Mouse (Mus musculus): ENCODE measurements around the gene Tmem179b. TPM values are rescaled to one million over a fixed set of nuclear protein-coding genes. Genes with fewer than 3 reads are reported as not detected.

The Tmem179b gene
- polyA plus RNA-seq, 1 experiment: 96.2 TPM

DNA sequence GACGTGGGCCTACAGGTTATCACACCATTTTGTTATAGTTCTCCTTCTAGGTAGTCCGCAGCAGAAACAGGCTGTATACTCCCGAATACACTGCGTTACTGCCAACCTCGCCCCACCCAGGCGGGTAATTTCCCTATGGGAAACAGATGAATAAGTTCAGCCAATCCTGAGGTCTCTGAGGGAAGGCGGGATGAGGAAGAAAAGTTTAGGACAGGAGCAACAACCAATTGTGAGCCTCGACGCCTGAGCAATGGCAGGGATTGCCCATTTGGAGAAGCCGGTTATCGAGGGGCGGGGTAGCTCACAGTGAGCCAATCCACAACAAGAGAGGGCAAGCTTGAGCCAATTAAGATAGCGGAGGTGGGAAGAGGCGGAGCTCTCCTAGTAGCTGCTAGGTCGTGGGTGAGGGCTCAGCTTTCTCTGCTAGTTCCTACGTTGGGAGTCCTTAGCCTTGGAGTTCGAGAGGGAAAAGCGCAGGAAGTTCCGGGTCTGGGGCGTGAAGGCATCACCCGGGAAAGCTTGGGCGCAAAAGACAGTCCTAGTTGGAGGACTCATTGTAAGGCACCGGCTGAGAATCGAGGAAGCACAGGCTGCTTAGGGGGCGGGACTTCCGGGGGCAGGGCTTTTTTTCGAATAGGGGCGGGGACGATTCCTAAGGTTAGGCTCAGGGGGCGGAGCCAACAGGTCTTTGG, 28.0 kb upstream of the Tmem179b start, which contains the start of gene Zbtb3:
Zbtb3 (plus strand) TSS at position 426 of the 692 bp plus-strand sequence.
- H3K36me3 ChIP-seq (ENCODE audit: control insufficient read depth, insufficient read depth, low read length): peaks cover 6% of the 10 kb centered on the region
- H3K27ac ChIP-seq (ENCODE audit: insufficient read depth, low read depth, low read length): peak within 1 kb of the TSS; percentile 67
- peaks cover 5% of the 10 kb centered on the region; the same call in 1 of the 2 replicates for H3K4me1 ChIP-seq (ENCODE audit: control insufficient read depth, insufficient read depth, insufficient read length, low read length)
- TF ChIP-seq POLR2A (IDR thresholded peaks at IDR 0.05; ENCODE audit: low read depth, low read length) (peak; percentile 19; the same call in 1 of the 2 replicates), CTCF (IDR thresholded peaks at IDR 0.05; ENCODE audit: extremely low read depth, insufficient read length, insufficient replicate concordance, low read depth, low read length) (no peak)
- peak within 1 kb of the TSS; percentile 87 for H3K4me3 ChIP-seq (ENCODE audit: low read depth, low read length)
- H3K27me3 ChIP-seq (ENCODE audit: control insufficient read depth, insufficient read depth, low read length): no peaks in the 10 kb centered on the region
- WGBS: under 1% methylated on average over 30 of the region's 30 CpGs

DNA sequence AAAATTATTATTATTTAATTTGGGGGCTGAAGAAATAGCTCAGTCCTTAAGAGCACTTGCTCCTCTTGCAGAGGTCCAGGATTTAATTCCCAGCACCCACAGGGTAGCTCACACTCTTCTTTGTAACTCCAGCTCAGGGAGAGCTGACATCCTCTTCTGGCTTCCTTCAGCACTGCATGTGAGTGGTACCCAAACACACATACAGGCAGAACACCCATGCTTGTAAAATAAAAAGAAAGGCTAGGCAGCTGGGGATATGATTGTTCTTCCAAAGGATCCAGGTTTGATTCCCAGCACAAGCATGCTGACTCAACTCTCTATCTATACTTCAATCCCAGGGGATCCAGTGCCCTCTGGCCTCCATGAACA, 24.7 kb upstream of the Tmem179b start:
- Histone ChIP-seq H3K4me3 (ENCODE audit: low read depth, low read length) (no peak overlapping the region), H3K27ac (ENCODE audit: insufficient read depth, low read depth, low read length) (no peak overlapping the region), H3K4me1 (ENCODE audit: control insufficient read depth, insufficient read depth, insufficient read length, low read length) (peaks cover 5% of the 10 kb centered on the region; the same call in 1 of the 2 replicates), H3K36me3 (ENCODE audit: control insufficient read depth, insufficient read depth, low read length) (peaks cover 6% of the 10 kb centered on the region), H3K27me3 (ENCODE audit: control insufficient read depth, insufficient read depth, low read length) (no peaks in the 10 kb centered on the region)
- TF ChIP-seq CTCF (IDR thresholded peaks at IDR 0.05; ENCODE audit: extremely low read depth, insufficient read length, insufficient replicate concordance, low read depth, low read length) (no peak), POLR2A (IDR thresholded peaks at IDR 0.05; ENCODE audit: low read depth, low read length) (no peak)

DNA sequence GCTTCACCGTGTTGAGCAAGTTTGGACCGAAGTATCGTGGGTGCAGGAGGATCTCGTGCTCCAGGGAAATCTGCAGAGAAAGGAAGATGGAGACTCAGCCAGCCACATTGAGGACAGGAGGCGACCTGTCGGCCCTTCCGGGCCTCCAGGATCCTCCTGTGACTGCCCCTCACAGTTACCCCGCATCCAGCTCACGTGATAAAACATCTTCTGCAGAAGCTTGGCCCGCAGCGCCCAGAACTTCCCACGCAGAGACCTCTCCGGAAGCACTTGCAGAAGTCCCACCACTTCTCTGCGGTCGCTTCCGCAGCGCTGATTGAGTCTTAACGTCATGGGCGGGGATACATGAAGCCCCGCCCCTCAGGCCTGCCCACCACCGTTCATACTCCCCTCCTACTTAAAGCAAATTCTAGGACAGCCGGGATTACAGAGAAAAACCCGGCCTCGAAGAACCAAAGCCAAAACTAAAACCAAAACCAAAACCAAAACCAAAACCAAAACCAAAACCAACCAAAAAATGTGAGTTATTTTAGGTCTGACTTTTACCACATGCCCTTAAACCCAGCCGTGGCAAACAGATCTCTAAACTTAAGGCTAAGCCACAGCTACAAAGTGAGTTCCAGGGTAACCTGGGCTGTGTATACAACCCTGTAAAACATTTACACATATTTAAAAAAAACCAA, 24.1 kb upstream of the Tmem179b start, which contains the start of gene Polr2g:
Polr2g (minus strand) TSS at position 314 of the 683 bp plus-strand sequence.
- Histone ChIP-seq H3K4me1 (ENCODE audit: control insufficient read depth, insufficient read depth, insufficient read length, low read length) (peaks cover 5% of the 10 kb centered on the region; the same call in 1 of the 2 replicates), H3K27ac (ENCODE audit: insufficient read depth, low read depth, low read length) (peak within 1 kb of the TSS; percentile 34), H3K27me3 (ENCODE audit: control insufficient read depth, insufficient read depth, low read length) (no peaks in the 10 kb centered on the region), H3K4me3 (ENCODE audit: low read depth, low read length) (peak within 1 kb of the TSS; percentile 75), H3K36me3 (ENCODE audit: control insufficient read depth, insufficient read depth, low read length) (peaks cover 10% of the 10 kb centered on the region)
- 1% methylated on average over 25 of the region's 25 CpGs for WGBS
- TF ChIP-seq POLR2A (IDR thresholded peaks at IDR 0.05; ENCODE audit: low read depth, low read length): peak; percentile 70; the same call in 1 of the 2 replicates
- no peak for TF ChIP-seq CTCF (IDR thresholded peaks at IDR 0.05; ENCODE audit: extremely low read depth, insufficient read length, insufficient replicate concordance, low read depth, low read length)

DNA sequence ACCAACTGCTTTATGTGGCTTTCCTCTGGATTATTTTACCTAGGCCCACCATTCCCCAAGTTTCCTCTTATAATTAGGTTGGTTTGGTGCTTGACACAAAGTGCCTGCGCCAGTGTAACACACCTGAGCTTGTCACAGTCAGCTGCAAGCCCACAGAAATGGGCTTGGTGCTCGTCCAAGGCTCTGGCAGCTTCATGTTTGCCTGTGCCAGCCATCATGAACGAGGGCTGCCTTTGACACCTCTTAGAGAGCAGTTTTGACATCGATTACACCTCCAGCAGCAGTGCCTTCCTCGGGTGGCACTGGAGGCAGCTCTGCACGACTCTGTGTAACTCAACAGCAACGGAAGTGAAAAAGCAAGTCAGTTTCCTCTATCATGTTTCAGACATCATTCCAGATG, 15.9 kb upstream of the Tmem179b start:
- no peak overlapping the region for H3K27ac ChIP-seq (ENCODE audit: insufficient read depth, low read depth, low read length)
- peaks cover 15% of the 10 kb centered on the region for H3K36me3 ChIP-seq (ENCODE audit: control insufficient read depth, insufficient read depth, low read length)
- no peak overlapping the region for H3K4me3 ChIP-seq (ENCODE audit: low read depth, low read length)
- 82% methylated on average over 7 of the region's 7 CpGs for WGBS
- no peak for TF ChIP-seq CTCF (IDR thresholded peaks at IDR 0.05; ENCODE audit: extremely low read depth, insufficient read length, insufficient replicate concordance, low read depth, low read length)
- TF ChIP-seq POLR2A (IDR thresholded peaks at IDR 0.05; ENCODE audit: low read depth, low read length): no peak
- no peaks in the 10 kb centered on the region for H3K27me3 ChIP-seq (ENCODE audit: control insufficient read depth, insufficient read depth, low read length)
- no peaks in the 10 kb centered on the region; the same call in 1 of the 2 replicates for H3K4me1 ChIP-seq (ENCODE audit: control insufficient read depth, insufficient read depth, insufficient read length, low read length)

DNA sequence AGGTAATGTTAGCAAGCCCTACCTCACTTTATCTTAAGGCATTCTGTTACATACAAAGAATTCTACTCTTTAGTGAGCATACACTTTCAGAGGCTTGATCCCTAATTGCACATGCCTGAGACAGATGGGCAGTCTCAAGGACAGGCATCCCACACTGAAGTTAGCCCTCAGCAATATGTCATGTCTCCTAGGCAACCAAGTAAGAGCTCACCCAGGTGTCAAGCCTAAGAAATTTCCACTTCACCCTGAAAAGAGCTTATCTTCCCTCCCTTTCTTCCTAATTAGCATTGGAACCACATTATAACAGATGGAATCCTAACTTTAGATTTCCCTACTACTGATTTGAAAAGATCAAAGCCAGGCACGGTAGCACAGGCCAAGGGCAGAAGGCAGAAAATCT, 14.9 kb upstream of the Tmem179b start:
- TF ChIP-seq POLR2A (IDR thresholded peaks at IDR 0.05; ENCODE audit: low read depth, low read length) (no peak), CTCF (IDR thresholded peaks at IDR 0.05; ENCODE audit: extremely low read depth, insufficient read length, insufficient replicate concordance, low read depth, low read length) (no peak)
- H3K27me3 ChIP-seq (ENCODE audit: control insufficient read depth, insufficient read depth, low read length): no peaks in the 10 kb centered on the region
- no peak overlapping the region for H3K4me3 ChIP-seq (ENCODE audit: low read depth, low read length)
- no peaks in the 10 kb centered on the region; the same call in 1 of the 2 replicates for H3K4me1 ChIP-seq (ENCODE audit: control insufficient read depth, insufficient read depth, insufficient read length, low read length)
- WGBS: 63% methylated on average over 1 of the region's 1 CpGs
- H3K36me3 ChIP-seq (ENCODE audit: control insufficient read depth, insufficient read depth, low read length): peaks cover 13% of the 10 kb centered on the region
- no peak overlapping the region for H3K27ac ChIP-seq (ENCODE audit: insufficient read depth, low read depth, low read length)

DNA sequence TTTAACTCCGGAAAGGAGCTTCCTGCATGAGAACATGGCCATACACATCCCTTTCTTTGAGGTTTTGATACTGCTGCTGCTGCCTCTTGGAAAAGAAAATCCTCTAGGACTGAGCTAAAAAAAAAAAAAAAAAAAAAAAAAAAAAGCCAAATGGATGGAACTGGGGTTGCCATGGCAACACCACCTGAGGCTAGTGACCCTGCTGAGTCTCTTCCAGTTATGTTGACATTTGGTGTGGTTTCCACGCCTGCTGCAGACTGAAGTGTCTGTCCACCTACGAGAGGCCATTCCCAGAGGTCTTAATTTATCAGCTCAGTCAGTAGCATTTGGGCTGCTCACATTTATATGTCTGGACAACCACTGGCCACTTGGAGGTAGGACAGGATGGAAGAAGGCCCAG, 14.3 kb upstream of the Tmem179b start:
- 58% methylated on average over 3 of the region's 3 CpGs for WGBS

More for the DNA sequence above, 14.3 kb upstream of the Tmem179b start:
- no peaks in the 10 kb centered on the region for H3K27me3 ChIP-seq (ENCODE audit: control insufficient read depth, insufficient read depth, low read length)
- H3K27ac ChIP-seq (ENCODE audit: insufficient read depth, low read depth, low read length): no peak overlapping the region
- no peak for TF ChIP-seq POLR2A (IDR thresholded peaks at IDR 0.05; ENCODE audit: low read depth, low read length)
- TF ChIP-seq CTCF (IDR thresholded peaks at IDR 0.05; ENCODE audit: extremely low read depth, insufficient read length, insufficient replicate concordance, low read depth, low read length): no peak
- H3K4me3 ChIP-seq (ENCODE audit: low read depth, low read length): no peak overlapping the region
- no peaks in the 10 kb centered on the region; the same call in 1 of the 2 replicates for H3K4me1 ChIP-seq (ENCODE audit: control insufficient read depth, insufficient read depth, insufficient read length, low read length)
- H3K36me3 ChIP-seq (ENCODE audit: control insufficient read depth, insufficient read depth, low read length): peaks cover 8% of the 10 kb centered on the region
